In the genomic region with DNA sequence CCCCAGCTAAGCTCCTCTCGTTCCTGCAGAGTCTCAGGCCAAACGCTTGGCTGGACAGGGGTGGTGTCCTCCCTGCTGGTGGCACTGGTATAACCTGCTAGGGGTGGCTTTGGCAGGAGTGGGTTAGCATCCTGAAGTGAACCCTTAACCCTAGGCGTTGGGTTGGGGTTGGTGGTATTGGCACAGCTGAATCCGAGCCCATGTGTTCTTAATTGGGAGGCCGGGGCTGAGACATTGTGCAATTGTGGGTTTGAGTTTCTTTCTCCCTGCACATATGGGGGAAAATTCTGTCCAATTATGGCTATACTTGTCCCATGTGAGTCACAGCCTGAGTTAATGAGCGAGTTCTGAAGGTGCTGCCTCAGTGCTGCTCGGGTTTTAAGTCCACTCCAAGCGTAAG, we compare ENCODE assay signal across 12 mouse cellular contexts. TPM values are rescaled to one million over a fixed set of nuclear protein-coding genes. Genes with fewer than 3 reads are reported as not detected.
DNase-seq lines count a peak whose midpoint lies in the region; ATAC-seq and TF ChIP-seq lines count a peak whose summit lies in the region.
"Had no signal": no experiment of that assay in that cellular context is flagged by ENCODE, and none has a peak within 500 bp of the region (broad histone marks: within the 10 kb centered on the region; RNA-seq: fewer than 3 reads in every experiment).

No protein-coding gene starts in this region.

- TF ChIP-seq CTCF in liver, postnatal 0 days (IDR thresholded peaks at IDR 0.05; ENCODE audit: low read depth) = no peak

- no peak overlapping the region for H3K27ac ChIP-seq in forebrain, embryonic 14.5 days (ENCODE audit: low read depth, low read length)
- H3K27ac ChIP-seq in forebrain, embryonic 10.5 days = no peak overlapping the region
- no peak overlapping the region for H3K27ac ChIP-seq in embryonic facial prominence, embryonic 11.5 days (replicated peaks; ENCODE audit: low read depth, low read length)
- H3K27ac ChIP-seq in limb, embryonic 14.5 days (replicated peaks; ENCODE audit: low read depth, low read length) = no peak overlapping the region
- H3K27ac ChIP-seq in midbrain, embryonic 14.5 days (replicated peaks; ENCODE audit: low read depth, low read length) = no peak overlapping the region
- H3K27ac ChIP-seq in liver, postnatal 0 days (ENCODE audit: low read depth) = no peak overlapping the region

- no peaks in the 10 kb centered on the region for H3K27me3 ChIP-seq in forebrain, embryonic 14.5 days (replicated peaks; ENCODE audit: control insufficient read depth, insufficient read depth, low read length)
- H3K27me3 ChIP-seq in forebrain, embryonic 10.5 days (ENCODE audit: poor library complexity, severe bottlenecking) = no peaks in the 10 kb centered on the region
- H3K27me3 ChIP-seq in embryonic facial prominence, embryonic 11.5 days (ENCODE audit: control insufficient read depth, insufficient read depth, low read length) = no peaks in the 10 kb centered on the region
- H3K27me3 ChIP-seq in limb, embryonic 14.5 days (ENCODE audit: control insufficient read depth, insufficient read depth, low read length) = no peaks in the 10 kb centered on the region
- H3K27me3 ChIP-seq in midbrain, embryonic 14.5 days (ENCODE audit: control insufficient read depth, insufficient read depth, low read length) = no peaks in the 10 kb centered on the region
- no peaks in the 10 kb centered on the region for H3K27me3 ChIP-seq in liver, postnatal 0 days (ENCODE audit: insufficient read depth, low read length)

- ATAC-seq in forebrain, embryonic 14.5 days = peak; percentile 51; the same call in 1 of the 2 replicates
- ATAC-seq in embryonic facial prominence, embryonic 11.5 days (replicated peaks; ENCODE audit: insufficient number of reproducible peaks, low FRiP score, low TSS enrichment, low read depth) = no peak; the same call in 1 of the 2 replicates
- peak; percentile 39 for ATAC-seq in limb, embryonic 14.5 days (ENCODE audit: low FRiP score, low read depth)
- no peak for ATAC-seq in midbrain, embryonic 14.5 days (ENCODE audit: low FRiP score, low TSS enrichment)
- no peak for ATAC-seq in liver, postnatal 0 days

- H3K9me3 ChIP-seq in forebrain, embryonic 14.5 days (replicated peaks; ENCODE audit: control insufficient read depth, low read length) = no peaks in the 10 kb centered on the region
- no peaks in the 10 kb centered on the region for H3K9me3 ChIP-seq in forebrain, embryonic 10.5 days
- H3K9me3 ChIP-seq in embryonic facial prominence, embryonic 11.5 days (replicated peaks; ENCODE audit: control insufficient read depth, low read length) = no peaks in the 10 kb centered on the region
- H3K9me3 ChIP-seq in limb, embryonic 14.5 days (ENCODE audit: control insufficient read depth, low read length) = no peaks in the 10 kb centered on the region
- no peaks in the 10 kb centered on the region for H3K9me3 ChIP-seq in midbrain, embryonic 14.5 days (ENCODE audit: control insufficient read depth, low read length)
- H3K9me3 ChIP-seq in liver, postnatal 0 days (ENCODE audit: low read length) = no peaks in the 10 kb centered on the region

- no peak overlapping the region for H3K9ac ChIP-seq in forebrain, embryonic 14.5 days (ENCODE audit: low read length)
- no peak overlapping the region for H3K9ac ChIP-seq in embryonic facial prominence, embryonic 11.5 days (replicated peaks; ENCODE audit: low read length)
- H3K9ac ChIP-seq in limb, embryonic 14.5 days (ENCODE audit: low read depth, low read length, severe bottlenecking) = no peak overlapping the region
- no peak overlapping the region for H3K9ac ChIP-seq in midbrain, embryonic 14.5 days (replicated peaks; ENCODE audit: low read length)
- no peak overlapping the region for H3K9ac ChIP-seq in liver, postnatal 0 days (replicated peaks)

- TF ChIP-seq EP300 in liver, postnatal 0 days (IDR thresholded peaks at IDR 0.05; ENCODE audit: low read depth) = no peak

- peaks cover 37% of the 10 kb centered on the region for H3K4me1 ChIP-seq in forebrain, embryonic 14.5 days (ENCODE audit: control insufficient read depth, insufficient read depth, low read length)
- peaks cover 87% of the 10 kb centered on the region for H3K4me1 ChIP-seq in forebrain, embryonic 10.5 days
- H3K4me1 ChIP-seq in embryonic facial prominence, embryonic 11.5 days (ENCODE audit: control insufficient read depth, insufficient read depth, low read length) = peaks cover 5% of the 10 kb centered on the region; the same call in 1 of the 2 replicates
- peaks cover 59% of the 10 kb centered on the region for H3K4me1 ChIP-seq in limb, embryonic 14.5 days (ENCODE audit: control insufficient read depth, insufficient read depth, low read length)
- H3K4me1 ChIP-seq in midbrain, embryonic 14.5 days (ENCODE audit: control insufficient read depth, insufficient read depth, low read length) = peaks cover 39% of the 10 kb centered on the region
- H3K4me1 ChIP-seq in liver, postnatal 0 days (ENCODE audit: insufficient read depth) = peaks cover 38% of the 10 kb centered on the region

- peak; percentile 39 for DNase-seq in forebrain, embryonic 14.5 days (ENCODE audit: low spot score)
- DNase-seq in forebrain, embryonic 10.5 days (ENCODE audit: extremely low spot score, low spot score) = no peak
- DNase-seq in 3134 (ENCODE audit: extremely low read depth, insufficient read length, low spot score) = peak; percentile 58
- peak; percentile 68 for DNase-seq in embryonic facial prominence, embryonic 11.5 days (ENCODE audit: low spot score)
- DNase-seq in limb, embryonic 14.5 days (ENCODE audit: low spot score) = peak; percentile 38
- DNase-seq in midbrain, embryonic 14.5 days = no peak
- no peak for DNase-seq in urinary bladder, adult 2 months (ENCODE audit: low spot score)
- DNase-seq in liver, postnatal 0 days = no peak
- DNase-seq: B cell, adult 2 months; cerebellum, postnatal 36 days; heart, postnatal 36 days; kidney, adult 11 months had no signal

- H3K36me3 ChIP-seq in forebrain, embryonic 14.5 days (ENCODE audit: control insufficient read depth, insufficient read depth, low read length) = no peaks in the 10 kb centered on the region
- H3K36me3 ChIP-seq in forebrain, embryonic 10.5 days (replicated peaks) = no peaks in the 10 kb centered on the region
- no peaks in the 10 kb centered on the region for H3K36me3 ChIP-seq in embryonic facial prominence, embryonic 11.5 days (replicated peaks; ENCODE audit: control insufficient read depth, insufficient read depth, low read depth, low read length)
- no peaks in the 10 kb centered on the region for H3K36me3 ChIP-seq in limb, embryonic 14.5 days (ENCODE audit: control insufficient read depth, insufficient read depth, low read length)
- H3K36me3 ChIP-seq in midbrain, embryonic 14.5 days (ENCODE audit: control insufficient read depth, insufficient read depth, low read length) = no peaks in the 10 kb centered on the region
- no peaks in the 10 kb centered on the region for H3K36me3 ChIP-seq in liver, postnatal 0 days (replicated peaks; ENCODE audit: insufficient read depth, low read length)

- H3K4me3 ChIP-seq in forebrain, embryonic 14.5 days (ENCODE audit: low read depth, low read length) = no peak overlapping the region
- H3K4me3 ChIP-seq in forebrain, embryonic 10.5 days = no peak overlapping the region
- H3K4me3 ChIP-seq in embryonic facial prominence, embryonic 11.5 days (ENCODE audit: low read depth, low read length) = no peak overlapping the region
- H3K4me3 ChIP-seq in limb, embryonic 14.5 days (replicated peaks; ENCODE audit: low read length) = no peak overlapping the region
- H3K4me3 ChIP-seq in midbrain, embryonic 14.5 days (replicated peaks; ENCODE audit: low read depth, low read length) = no peak overlapping the region
- H3K4me3 ChIP-seq in liver, postnatal 0 days (ENCODE audit: low read depth, low read length) = no peak overlapping the region

- WGBS in forebrain, embryonic 14.5 days = 28% methylated on average over 8 of the region's 8 CpGs
- 63% methylated on average over 8 of the region's 8 CpGs for WGBS in forebrain, embryonic 10.5 days
- 25% methylated on average over 8 of the region's 8 CpGs for WGBS in embryonic facial prominence, embryonic 11.5 days
- 14% methylated on average over 8 of the region's 8 CpGs for WGBS in limb, embryonic 14.5 days
- 62% methylated on average over 8 of the region's 8 CpGs for WGBS in midbrain, embryonic 14.5 days
- 63% methylated on average over 8 of the region's 8 CpGs for WGBS in liver, postnatal 0 days (ENCODE audit: insufficient replicate concordance)

- TF ChIP-seq POLR2A in limb, embryonic 14.5 days (IDR thresholded peaks at IDR 0.05; ENCODE audit: borderline replicate concordance, extremely low read depth, insufficient read depth, insufficient read length) = no peak

- H3K4me2 ChIP-seq in forebrain, embryonic 14.5 days (ENCODE audit: low read length) = no peak overlapping the region
- H3K4me2 ChIP-seq in embryonic facial prominence, embryonic 11.5 days (ENCODE audit: low read depth, low read length) = no peak overlapping the region
- H3K4me2 ChIP-seq in limb, embryonic 14.5 days (replicated peaks; ENCODE audit: low read depth, low read length, severe bottlenecking) = peak overlapping the region; percentile 9; the same call in 1 of the 2 replicates
- no peak overlapping the region for H3K4me2 ChIP-seq in midbrain, embryonic 14.5 days (ENCODE audit: low read length)
- no peak overlapping the region for H3K4me2 ChIP-seq in liver, postnatal 0 days (ENCODE audit: low read depth, low read length)

RNA-seq across cellular contexts. Expression of gene Ryk, which starts 7.8 kb away (rescaled TPM):
- polyA plus RNA-seq in forebrain, embryonic 14.5 days (2014; fragmentation: Nextera tagmentation; extraction: Ambion mirVana) = 16.8 and 17.5 TPM in 2 replicates
- polyA plus RNA-seq in forebrain, embryonic 10.5 days (2016; fragmentation: Nextera tagmentation; extraction: Ambion mirVana) = 14.4 and 14.5 TPM in 2 replicates
- 31.0 and 50.8 TPM in 2 replicates for polyA plus RNA-seq in embryonic facial prominence, embryonic 11.5 days (2014; fragmentation: Nextera tagmentation; extraction: Ambion mirVana)
- 79.8 and 83.7 TPM in 2 replicates for polyA plus RNA-seq in limb, embryonic 14.5 days (2012; rRNA removed)
- polyA plus RNA-seq in limb, embryonic 14.5 days (2014; fragmentation: Nextera tagmentation; extraction: Ambion mirVana) = 37.5 and 58.6 TPM in 2 replicates
- polyA plus RNA-seq in midbrain, embryonic 14.5 days (2014; fragmentation: Nextera tagmentation; extraction: Ambion mirVana) = 15.5 and 18.5 TPM in 2 replicates
- polyA plus RNA-seq in urinary bladder, adult 2 months (2012; rRNA removed) = 69.2 and 78.7 TPM in 2 replicates
- 4.7 and 8.2 TPM in 2 replicates for polyA plus RNA-seq in liver, postnatal 0 days (2015; fragmentation: Nextera tagmentation; extraction: Ambion mirVana)

Comparison
In these comparisons a context has a peak if more than half of its experiments do, and no peak if none do; other contexts are left out.
1. DNase-seq: peak in forebrain, embryonic 14.5 days (single experiment), 3134 (single experiment), embryonic facial prominence, embryonic 11.5 days (single experiment) and limb, embryonic 14.5 days (single experiment); none in forebrain, embryonic 10.5 days (single experiment), midbrain, embryonic 14.5 days (single experiment), urinary bladder, adult 2 months (single experiment) and liver, postnatal 0 days (single experiment).
2. ATAC-seq: peak in forebrain, embryonic 14.5 days (single experiment) and limb, embryonic 14.5 days (single experiment); none in embryonic facial prominence, embryonic 11.5 days (single experiment), midbrain, embryonic 14.5 days (single experiment) and liver, postnatal 0 days (single experiment).